In genomic region chr5:122529316-122529715, GRCm38 (mm10) we compare ENCODE assay signal across 9 mouse cellular contexts. TPM values are rescaled to one million over a fixed set of nuclear protein-coding genes. Genes with fewer than 3 reads are reported as not detected.
DNase-seq lines count a peak whose midpoint lies in the region; TF ChIP-seq lines count a peak whose summit lies in the region.
"Had no signal": no experiment of that assay in that cellular context is flagged by ENCODE, and none has a peak within 500 bp of the region (broad histone marks: within the 10 kb centered on the region; RNA-seq: fewer than 3 reads in every experiment).

No protein-coding gene starts in this region.

- H3K4me3 ChIP-seq in kidney, adult 2 months (ENCODE audit: insufficient read depth, low read depth, low read length): no peak overlapping the region
- H3K4me3 ChIP-seq in cerebellum, adult 2 months (replicated peaks; ENCODE audit: insufficient read depth, low read depth, low read length): no peak overlapping the region
- H3K4me3 ChIP-seq: megakaryocyte, embryonic 14.5 days had no signal

- peak overlapping the region; percentile 72 for H3K27ac ChIP-seq in kidney, adult 2 months (ENCODE audit: insufficient read depth, low read depth, low read length)
- H3K27ac ChIP-seq in cerebellum, adult 2 months (ENCODE audit: insufficient read depth, low read length): no peak overlapping the region

- 38% methylated on average over 3 of the region's 3 CpGs for WGBS in kidney, adult 2 months
- WGBS in cerebellum, adult 2 months: 68% methylated on average over 3 of the region's 3 CpGs

- peaks cover 55% of the 10 kb centered on the region for H3K4me1 ChIP-seq in kidney, adult 2 months (ENCODE audit: control insufficient read depth, insufficient read depth, low read length)
- H3K4me1 ChIP-seq in cerebellum, adult 2 months (ENCODE audit: control insufficient read depth, insufficient read depth, low read length): peaks cover 8% of the 10 kb centered on the region
- H3K4me1 ChIP-seq: megakaryocyte, embryonic 14.5 days had no signal

- no peak for TF ChIP-seq CTCF in kidney, adult 2 months (conservative IDR thresholded peaks at IDR 0.05; ENCODE audit: insufficient read depth, insufficient read length, low read depth, low read length)
- no peak for TF ChIP-seq CTCF in cerebellum, adult 2 months (IDR thresholded peaks at IDR 0.05; ENCODE audit: borderline replicate concordance, insufficient read depth, low read depth, low read length)

- H3K36me3 ChIP-seq in kidney, adult 2 months (ENCODE audit: control insufficient read depth, insufficient read depth, low read length): no peaks in the 10 kb centered on the region

- H3K27me3 ChIP-seq in kidney, adult 2 months (replicated peaks; ENCODE audit: control insufficient read depth, insufficient read depth, low read length): no peaks in the 10 kb centered on the region
- H3K27me3 ChIP-seq in cerebellum, adult 2 months (ENCODE audit: control insufficient read depth, insufficient read depth, low read length): no peaks in the 10 kb centered on the region

- no peak for TF ChIP-seq POLR2A in kidney, adult 2 months (IDR thresholded peaks at IDR 0.05; ENCODE audit: low read depth, low read length)
- TF ChIP-seq POLR2A in cerebellum, adult 2 months (IDR thresholded peaks at IDR 0.05; ENCODE audit: borderline replicate concordance, insufficient read depth, low read length): no peak

- DNase-seq in adrenal gland, adult 2 months: peak; percentile 79
- DNase-seq in adrenal gland, adult 18-20 months (ENCODE audit: low spot score in 2 of 2): no peak
- peak; percentile 36 for DNase-seq in 3T3-L1 (ENCODE audit: low read depth, low spot score)
- peak; percentile 98 for DNase-seq in heart, adult 11 months
- DNase-seq in kidney, adult 2 months: peak; percentile 95
- DNase-seq in lung, postnatal 10 days: peak; percentile 69
- DNase-seq in cerebellum, adult 9-11 months: no peak
- no peak for DNase-seq in cerebellum, adult 2 months

RNA-seq across cellular contexts. Expression of gene Atp2a2, which starts 27.3 kb away (rescaled TPM):
- 100 to 1,000 TPM; 159 to 186 TPM for total RNA-seq in adrenal gland, adult 2 months (2021)
- 50.5 and 66.8 TPM in 2 replicates for polyA plus RNA-seq in adrenal gland, adult 2 months (2012; rRNA removed)
- 100 to 1,000 TPM; 198 to 199 TPM for total RNA-seq in adrenal gland, adult 18-20 months (2021)
- 94.2 and 96.2 TPM in 2 replicates for polyA plus RNA-seq in kidney, adult 2 months (2012; rRNA removed)
- 422 and 482 TPM in 2 replicates for polyA plus RNA-seq in cerebellum, adult 2 months (2012; rRNA removed)

Comparison
In these comparisons a context has a peak if more than half of its experiments do, and no peak if none do; other contexts are left out.
1. DNase-seq: peak in adrenal gland, adult 2 months (single experiment), 3T3-L1 (single experiment), heart, adult 11 months (single experiment), kidney, adult 2 months (single experiment) and lung, postnatal 10 days (single experiment); none in adrenal gland, adult 18-20 months (0 of 2), cerebellum, adult 9-11 months (single experiment) and cerebellum, adult 2 months (0 of 2).